Mouse (Mus musculus) adrenal gland, postnatal 36 days (tissue): Measurements from ENCODE around the gene Kcnmb3. TPM values are rescaled to one million over a fixed set of nuclear protein-coding genes. Genes with fewer than 3 reads are reported as not detected.

Source experiments
- DNase-seq, 2 experiments: peaks; one replicate each; pipeline ENCODE4 v3.0.0; 2021; ENCODE audit warnings: mixed read lengths in 1 of 2
- long read RNA-seq, 2 experiments: library from polyadenylated mRNA; stranded (forward); transcript quantifications; one replicate each; pipeline ENCODE4 v2.0.0; 2021; ENCODE audit warnings: borderline sequencing depth in 2 of 2
- total RNA-seq, 2 experiments: library from RNA; stranded (reverse); gene quantifications; 2 replicates each; pipeline ENCODE4 v1.2.3; 2021

Gene Kcnmb3
- 1 to 10 TPM in 1 of 2 experiments, under 1 TPM in 1; 0.16 to 1.7 TPM for total RNA-seq
- long read RNA-seq, experiment 1, result 0 reads
- long read RNA-seq, experiment 2, result 0 reads

GRCm38 (mm10) chr3:32492097-32493090 is at the start of gene Kcnmb3:
Kcnmb3 (minus strand) TSS chr3:32492231.
- no peak for DNase-seq

DNA sequence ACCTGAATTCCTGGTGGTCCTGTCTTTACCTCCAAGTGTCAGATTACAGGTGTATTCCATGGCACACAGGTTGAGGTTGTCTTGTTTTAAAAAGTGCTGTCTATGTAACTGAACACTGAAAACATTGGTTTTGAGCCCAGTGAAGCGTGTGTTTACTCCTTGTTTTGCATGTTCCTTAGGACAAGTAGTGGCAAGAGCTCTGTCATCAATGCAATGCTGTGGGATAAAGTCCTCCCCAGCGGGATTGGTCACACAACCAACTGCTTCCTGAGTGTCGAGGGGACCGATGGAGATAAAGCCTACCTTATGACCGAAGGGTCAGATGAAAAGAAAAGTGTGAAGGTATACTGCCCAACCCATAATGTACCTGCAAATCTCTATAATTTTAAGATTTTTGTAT is 46.1 kb upstream of the Kcnmb3 start:
- no peak for DNase-seq

GRCm38 (mm10) chr3:32537556-32537955 is 45.5 kb upstream of the Kcnmb3 start:
- DNase-seq, result peak; percentile 67 to 71

- no peak for DNase-seq
Observed at GRCm38 (mm10) chr3:32535692-32536091, 43.7 kb upstream of the Kcnmb3 start.

GRCm38 (mm10) chr3:32530041-32530440 is 38.0 kb upstream of the Kcnmb3 start:
- no peak for DNase-seq

- DNase-seq, result peak; percentile 97
Observed at GRCm38 (mm10) chr3:32529303-32529898, 37.4 kb upstream of the Kcnmb3 start, which contains the start of gene Mfn1. Mfn1 (plus strand) TSS chr3:32529465.

GRCm38 (mm10) chr3:32527181-32527580 is 35.1 kb upstream of the Kcnmb3 start:
- DNase-seq, result no peak

DNA sequence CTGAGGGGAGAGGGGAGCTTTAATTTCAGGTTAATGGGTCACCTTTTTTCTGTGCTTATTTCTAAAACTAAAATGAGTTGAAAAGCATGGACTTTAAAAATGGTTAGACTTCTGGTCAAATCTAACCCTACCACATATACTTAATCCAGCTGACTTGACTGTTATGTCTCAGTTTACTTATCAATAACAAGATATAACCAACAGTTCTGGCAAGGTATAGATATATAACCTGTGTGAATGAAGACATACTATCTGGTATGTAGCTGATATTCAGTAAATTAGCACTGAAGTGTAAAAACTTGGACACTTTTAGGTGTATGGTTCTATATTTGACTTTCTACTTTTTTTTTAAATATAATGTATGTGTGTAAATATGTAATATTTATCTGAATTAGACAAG is 21.5 kb upstream of the Kcnmb3 start:
- no peak for DNase-seq

DNA sequence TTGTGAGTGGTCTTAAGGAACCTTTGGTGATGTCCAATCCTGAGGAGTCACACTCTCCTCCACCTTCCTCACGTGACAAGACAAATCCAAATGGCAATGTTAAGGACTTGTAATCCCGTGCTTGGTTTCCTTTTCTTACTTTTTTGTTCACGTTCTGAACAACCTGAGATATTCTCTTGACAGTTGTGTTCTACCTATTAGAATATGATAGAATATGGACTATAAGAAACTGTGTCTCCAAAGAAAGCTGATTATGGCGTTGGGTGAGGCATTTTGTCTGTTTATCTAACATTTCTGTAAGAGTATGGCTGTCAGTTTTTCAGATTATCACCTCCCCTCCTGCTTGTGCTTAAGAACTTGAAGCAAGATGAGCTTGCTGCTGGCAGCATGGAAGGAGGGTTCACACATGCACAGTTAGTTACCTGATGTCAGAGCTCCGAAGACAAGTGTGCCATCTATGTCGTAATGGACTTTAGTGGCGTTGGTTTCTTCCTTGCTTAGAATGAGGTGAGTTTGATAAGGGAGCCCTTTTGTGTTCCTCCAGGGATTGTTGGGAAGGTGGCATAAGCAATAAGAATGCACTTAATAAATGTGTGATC is 20.8 kb upstream of the Kcnmb3 start:
- DNase-seq, result no peak

DNA sequence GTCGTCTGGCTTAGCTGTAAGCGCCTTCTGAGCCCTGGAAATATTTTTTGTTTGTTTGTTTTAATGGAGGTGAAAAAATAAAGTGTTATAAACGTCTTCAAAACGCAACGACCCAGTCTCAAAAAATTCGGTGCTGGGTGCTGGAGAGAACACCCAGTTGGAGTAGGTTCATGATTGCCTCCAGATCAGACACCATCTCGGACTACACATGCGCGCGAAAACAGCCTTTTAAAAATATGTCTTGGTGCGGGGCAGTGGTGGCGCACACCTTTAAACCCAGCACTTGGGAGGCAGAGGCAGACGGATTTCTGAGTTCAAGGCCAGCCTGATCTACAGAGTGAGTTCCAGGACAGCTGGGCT is 19.1 kb upstream of the Kcnmb3 start:
- DNase-seq, result peak in 1 of 2 experiments; percentile 15

- peak; percentile 98 for DNase-seq
Observed at GRCm38 (mm10) chr3:32510375-32511190, 18.6 kb upstream of the Kcnmb3 start.

- DNase-seq, result no peak
Observed at GRCm38 (mm10) chr3:32509496-32510374, 17.7 kb upstream of the Kcnmb3 start, which contains the start of gene Zfp639. Zfp639 (plus strand) TSS chr3:32510259.

- peak; percentile 62 to 78 for DNase-seq
Observed at GRCm38 (mm10) chr3:32508666-32509324, 16.8 kb upstream of the Kcnmb3 start.

- no peak for DNase-seq
Observed at GRCm38 (mm10) chr3:32506366-32507225, 14.6 kb upstream of the Kcnmb3 start.

DNA sequence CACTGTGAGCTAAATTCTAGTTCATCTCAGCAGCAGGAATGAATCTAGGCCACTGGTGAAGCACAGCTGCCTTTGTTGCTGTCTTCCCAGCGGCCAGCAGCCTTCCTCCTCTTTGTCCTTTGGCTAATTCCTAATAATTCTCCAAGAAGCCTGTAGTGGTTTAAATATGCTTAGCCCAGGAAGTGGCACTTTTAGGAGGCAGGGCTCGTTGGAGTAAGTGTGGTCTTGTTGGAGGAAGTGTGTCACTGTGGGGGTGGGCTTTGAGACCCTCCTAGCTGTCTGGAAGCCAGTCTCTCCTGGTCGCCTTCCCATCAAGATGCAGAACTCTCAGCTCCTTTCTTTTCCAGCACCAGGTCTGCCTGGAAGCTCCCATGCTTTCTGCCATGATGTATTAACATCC is 13.8 kb upstream of the Kcnmb3 start:
- DNase-seq, result no peak

GRCm38 (mm10) chr3:32500346-32500745 is 8.3 kb upstream of the Kcnmb3 start:
- DNase-seq, result peak in 1 of 2 experiments; percentile 28

GRCm38 (mm10) chr3:32496711-32497070 is 4.7 kb upstream of the Kcnmb3 start:
- peak in 1 of 2 experiments; percentile 11 for DNase-seq

- DNase-seq, result no peak
Observed at GRCm38 (mm10) chr3:32495856-32496710, 4.1 kb upstream of the Kcnmb3 start.
